Mouse (Mus musculus) spleen, postnatal 14 days (tissue): ENCODE data around the gene Tmem252.
A peak's percentile ranks its signal among the peaks of the same experiment; 100 is the strongest.

ENCODE experiments used
- DNase-seq, 2 experiments: peaks; one replicate each; pipeline ENCODE4 v3.0.0; 2021 to 2022; ENCODE audit warnings: low spot score in 2 of 2

The Tmem252 gene

DNA sequence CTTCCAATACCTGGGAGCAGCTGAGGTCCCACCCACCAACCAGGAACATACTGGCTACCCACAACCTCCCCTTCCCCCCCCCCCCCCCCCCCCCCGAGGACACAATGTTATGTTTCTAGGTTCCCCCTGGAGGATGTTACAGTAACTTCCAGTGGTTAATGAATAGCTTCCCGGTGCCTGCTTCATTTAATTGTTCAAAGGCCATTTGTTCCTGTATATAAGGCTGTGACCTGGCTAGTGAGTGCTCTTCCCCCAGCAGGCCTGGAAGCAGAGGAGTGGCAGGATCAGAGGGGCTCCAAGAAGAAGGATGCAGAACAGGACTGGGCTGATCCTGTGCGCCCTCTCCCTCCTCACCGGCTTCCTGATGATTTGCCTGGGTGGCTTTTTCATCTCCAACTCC lies at the start of gene Tmem252:
Tmem252 (plus strand) TSS at position 247 of the 400 bp plus-strand sequence.
- DNase-seq, result no peak

DNA sequence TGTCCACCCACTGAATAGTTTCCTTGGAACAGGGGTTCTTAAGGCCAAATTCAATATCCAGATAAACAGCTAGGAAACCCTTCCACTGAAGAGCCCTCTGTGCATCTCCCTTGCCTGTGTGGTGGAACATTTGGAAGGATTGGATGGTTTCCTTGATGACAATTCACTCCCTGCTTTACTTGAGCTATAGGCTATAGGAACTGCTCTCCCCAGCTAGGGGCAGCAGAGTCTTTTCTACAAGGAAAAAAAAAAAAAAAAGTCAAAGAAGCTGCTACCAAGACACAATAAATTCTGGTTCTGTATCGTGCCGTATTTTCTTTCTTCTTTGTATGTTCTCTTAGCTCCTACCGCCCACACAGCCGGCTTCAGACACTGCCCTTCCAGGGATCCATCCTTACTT lies 45.8 kb upstream of the Tmem252 start:
- DNase-seq, result no peak

DNA sequence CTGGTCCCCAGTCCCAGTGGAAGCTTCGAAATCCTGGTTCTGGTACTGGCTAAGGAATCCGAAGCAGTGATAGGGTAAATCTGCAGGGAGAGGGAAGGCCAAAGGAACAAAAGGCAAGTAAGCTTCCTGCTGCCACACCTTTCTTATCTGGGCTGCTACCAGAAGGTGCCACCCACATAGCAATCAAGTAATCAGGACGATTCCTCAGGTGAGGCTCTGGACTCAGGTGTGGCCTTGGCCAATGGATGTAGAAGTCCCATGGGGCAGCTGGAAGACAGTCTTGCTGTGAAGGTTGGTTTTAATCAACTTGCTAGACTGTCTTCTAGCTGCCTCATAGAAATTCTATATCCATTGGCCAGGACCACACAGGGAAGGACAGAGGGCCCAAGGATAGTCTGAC lies 40.8 kb upstream of the Tmem252 start:
- no peak for DNase-seq

DNA sequence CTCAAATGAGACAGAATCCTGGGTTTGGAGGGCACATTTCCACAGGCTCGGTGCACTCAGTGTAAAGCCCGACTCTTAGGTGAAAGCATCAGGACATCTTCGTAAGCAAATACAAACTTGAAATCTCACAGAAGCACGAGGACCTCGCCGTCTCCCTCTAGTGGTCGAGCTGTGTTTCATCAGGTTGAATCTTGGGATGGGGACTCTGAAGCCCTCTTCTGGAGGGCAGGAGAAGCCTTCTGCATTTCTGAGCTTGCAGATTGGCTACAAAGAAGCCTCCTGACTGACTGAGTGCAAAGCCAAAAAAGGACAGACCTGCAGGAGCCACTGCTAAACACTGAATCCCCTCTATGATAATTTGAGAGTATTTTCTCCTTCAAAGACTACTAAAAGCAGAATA lies 39.2 kb upstream of the Tmem252 start:
- peak; percentile 46 to 63 for DNase-seq

DNA sequence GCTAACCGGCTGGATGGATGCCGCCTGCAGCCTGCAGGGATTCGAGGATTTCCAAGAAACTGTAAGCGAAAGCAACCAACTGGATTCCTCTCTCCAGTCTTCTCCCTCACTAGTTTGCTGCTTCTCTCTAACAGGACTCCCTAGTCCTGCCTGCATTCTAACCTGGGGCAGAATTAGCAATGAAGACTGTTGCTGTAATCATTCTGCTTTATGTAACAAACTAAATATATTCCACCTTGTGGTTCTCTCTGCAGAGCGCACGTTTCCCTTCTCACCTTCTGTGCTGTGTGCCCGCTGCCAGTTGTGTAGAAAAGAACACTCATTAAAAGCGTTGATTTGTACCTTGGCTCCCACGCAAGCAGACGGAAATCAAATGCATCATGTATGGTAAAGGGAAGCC lies 37.2 kb upstream of the Tmem252 start:
- DNase-seq, result no peak

DNA sequence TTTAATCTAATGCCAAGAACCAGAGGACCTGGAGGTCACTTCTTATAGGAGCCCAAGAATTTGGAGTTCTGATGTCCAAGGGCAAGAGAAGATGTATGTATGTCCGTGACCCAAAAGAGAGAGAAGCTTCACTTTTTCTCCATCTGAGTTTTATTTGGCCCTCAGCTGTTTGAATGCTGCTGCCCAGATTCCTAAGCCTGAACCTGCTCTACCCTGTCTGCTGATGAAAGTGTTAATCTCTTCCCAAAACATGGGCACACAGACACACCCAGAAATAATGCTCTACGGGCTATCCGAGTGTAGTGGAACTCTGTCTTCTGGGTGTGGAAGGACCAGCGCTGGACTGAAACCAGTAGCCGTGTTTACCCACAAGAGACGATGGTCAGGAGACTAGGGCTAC lies 35.8 kb upstream of the Tmem252 start:
- DNase-seq, result no peak

DNA sequence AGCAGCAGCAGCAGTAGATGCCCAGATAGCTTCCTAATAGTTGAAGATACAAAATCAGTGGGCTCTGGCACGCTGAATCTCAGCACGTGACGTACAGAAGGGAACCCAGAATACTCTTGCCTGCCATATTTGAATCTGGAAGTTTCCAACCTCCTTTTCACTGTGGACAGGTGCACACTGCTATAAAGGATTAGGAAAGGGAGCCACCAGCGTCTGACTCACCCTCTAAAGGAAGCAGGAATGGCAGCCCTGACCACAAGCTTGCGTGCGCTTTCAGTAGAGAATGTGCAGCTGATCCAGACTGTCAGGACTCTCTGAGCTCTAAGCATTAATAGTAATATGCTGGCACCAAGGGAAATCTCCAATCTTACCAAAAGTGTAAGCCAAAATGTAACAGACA lies 32.8 kb upstream of the Tmem252 start:
- DNase-seq, result no peak

DNA sequence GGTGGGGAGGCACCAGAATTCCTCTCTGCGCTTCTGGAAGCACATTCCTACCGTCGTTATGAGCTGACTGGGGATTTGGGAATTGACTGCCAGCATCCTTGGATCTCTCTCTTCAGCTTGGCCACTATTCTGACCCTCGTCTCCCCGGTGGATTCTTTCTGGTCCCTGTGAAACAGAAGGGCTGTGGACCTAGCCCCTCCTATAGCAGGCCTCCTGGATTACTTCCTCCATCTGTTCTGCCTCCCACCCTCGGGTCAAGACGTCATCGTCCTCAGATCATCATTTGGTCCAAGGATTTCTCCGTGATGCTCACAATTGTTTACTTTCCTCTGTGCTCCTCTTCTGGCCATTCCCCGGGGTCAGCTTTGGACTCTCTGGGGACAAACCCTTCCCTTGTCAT lies 28.8 kb upstream of the Tmem252 start:
- DNase-seq, result no peak

DNA sequence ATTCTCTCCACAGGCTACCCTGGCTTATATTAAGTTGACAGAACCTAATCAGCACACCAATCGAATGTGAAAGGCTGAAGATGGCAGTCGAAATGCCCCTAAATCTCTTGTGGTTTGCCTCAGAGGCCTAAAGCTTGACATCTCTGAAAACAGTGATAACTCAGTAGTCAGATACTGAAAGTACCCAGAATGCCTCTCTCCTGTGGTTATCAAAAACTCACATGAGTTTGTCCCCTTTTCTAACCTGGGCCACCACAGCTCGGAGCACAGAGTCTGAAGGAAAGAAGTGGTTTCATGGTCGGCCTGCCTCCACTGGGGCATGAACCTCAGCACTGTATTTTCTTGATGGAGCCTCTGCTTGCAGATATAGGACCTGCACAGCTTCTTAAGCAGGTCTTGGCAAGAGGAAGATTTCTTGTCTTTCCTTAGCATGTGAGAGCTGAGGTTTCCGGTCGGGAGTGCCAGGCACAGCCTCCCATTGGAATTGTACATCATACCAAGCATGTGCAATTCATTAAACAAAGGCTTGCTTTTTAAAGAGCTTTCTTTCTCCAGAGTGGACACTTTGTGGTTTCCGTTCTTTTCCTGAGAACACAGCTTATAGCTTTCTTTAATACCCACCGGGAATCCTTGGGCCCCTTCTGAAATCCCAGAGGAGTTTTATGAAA lies 27.5 kb upstream of the Tmem252 start:
- peak; percentile 14 to 35 for DNase-seq

DNA sequence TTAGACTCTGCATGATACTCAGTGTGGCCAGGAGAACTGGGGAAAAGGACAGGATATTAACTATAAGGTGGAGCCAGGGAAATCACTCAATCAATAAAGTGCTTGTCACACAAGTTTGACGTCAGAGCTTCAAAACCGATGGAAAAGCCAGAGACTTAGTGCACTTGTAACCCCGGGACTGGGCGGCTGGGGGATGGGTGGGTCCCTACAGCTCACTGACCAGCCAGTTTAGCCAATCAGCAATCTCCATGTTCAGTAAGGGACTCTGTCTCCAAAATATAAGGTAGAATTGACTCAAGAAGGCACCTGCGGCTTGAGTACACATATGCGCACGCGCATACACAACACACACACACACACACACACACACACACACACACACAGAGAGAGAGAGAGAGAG lies 25.8 kb upstream of the Tmem252 start:
- DNase-seq, result no peak

DNA sequence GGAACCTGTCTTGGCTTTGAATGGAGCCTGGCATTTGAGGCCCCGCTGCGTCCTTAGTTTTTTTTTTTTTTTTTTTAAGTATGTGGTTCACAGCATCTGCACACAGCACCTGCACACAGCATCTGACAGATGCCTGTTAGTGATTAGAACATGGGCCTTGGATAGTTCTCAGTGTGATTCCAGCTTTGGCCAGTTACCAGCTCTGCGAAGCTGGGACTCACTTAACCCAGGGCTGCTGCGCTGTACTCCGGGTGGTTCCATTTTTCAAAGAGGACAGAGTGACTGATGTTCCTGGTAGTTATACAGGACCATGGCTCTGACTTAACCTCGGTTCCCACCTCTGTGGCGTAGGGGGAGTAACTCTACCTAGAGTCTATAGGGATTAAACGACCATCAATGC lies 23.4 kb upstream of the Tmem252 start:
- no peak for DNase-seq

DNA sequence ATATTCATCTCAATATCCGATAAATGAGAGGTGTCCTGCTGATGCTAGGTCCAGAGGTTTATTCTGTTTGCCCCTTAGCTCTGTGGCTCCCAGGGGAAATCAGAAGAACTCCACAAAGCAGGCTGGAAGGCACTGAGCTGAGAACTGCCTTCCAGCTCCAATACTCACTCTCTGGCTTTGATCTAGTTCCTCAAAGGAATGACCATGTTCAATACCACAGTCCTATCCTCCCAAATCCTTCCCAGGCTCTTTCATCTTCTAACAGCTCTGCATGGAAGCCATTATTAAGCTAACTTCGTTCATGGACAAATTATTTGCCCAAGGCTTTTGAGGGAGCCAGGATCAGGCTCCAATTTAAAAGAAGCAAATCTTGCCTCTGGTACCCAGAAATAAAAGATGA lies 22.2 kb upstream of the Tmem252 start:
- no peak for DNase-seq

DNA sequence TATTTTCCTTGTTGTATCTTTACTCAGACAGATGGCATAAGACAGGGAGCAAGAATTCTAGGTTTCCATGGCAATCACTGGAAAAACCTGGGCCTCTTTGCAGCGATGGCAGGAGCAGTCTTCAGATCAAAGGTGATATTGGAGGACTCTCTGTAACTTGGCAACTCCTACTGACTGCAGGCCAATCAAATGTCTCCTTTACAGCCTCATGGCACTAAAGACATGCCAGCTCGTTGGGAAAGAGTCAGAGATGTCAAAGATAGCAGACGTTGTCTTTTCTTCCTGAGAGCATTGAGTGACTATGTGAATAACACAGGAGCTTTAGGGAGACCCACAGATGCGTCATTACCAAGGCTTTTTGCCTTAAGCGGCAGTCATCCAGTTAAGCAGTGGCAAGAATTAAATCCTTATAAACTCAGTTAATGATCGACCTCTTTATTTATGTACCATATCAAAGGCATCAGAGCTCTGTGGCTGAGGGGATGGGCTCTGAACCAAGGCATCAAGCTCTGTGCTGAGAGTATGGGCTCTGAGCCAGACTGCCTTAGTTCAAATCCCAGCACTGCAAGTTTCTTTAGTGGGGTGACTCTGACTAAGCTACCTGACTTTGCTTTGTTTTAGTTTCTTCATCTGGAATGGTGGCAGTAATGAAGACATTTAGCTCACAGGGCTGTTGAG lies 21.3 kb upstream of the Tmem252 start:
- no peak for DNase-seq

DNA sequence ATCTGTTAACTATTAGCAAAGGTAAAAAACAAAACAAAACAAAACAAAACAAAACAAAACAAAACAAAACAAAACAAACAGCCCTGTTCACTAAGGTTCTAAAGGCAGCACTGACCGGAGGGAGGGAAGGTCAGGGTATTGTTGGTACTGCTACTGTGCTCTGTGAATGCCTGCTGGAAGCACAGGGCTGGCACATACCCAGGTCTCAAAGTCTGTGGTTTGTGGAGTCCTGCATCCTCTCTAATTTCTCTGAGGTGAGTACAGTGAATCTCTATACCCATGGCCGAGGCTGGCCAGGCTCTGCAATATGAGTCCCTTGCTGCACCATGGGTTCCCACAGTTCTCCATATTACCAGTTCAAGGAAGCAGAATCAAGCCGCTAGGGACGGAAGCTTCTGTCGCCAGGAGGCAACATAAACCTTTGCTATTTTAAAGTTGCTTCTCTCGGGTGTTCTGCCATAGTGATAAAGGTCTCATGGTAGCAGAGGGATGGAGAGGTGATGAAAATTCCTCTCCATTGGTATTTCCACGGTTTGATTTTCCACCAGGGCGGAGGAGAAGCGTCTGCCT lies 20.5 kb upstream of the Tmem252 start:
- no peak for DNase-seq

DNA sequence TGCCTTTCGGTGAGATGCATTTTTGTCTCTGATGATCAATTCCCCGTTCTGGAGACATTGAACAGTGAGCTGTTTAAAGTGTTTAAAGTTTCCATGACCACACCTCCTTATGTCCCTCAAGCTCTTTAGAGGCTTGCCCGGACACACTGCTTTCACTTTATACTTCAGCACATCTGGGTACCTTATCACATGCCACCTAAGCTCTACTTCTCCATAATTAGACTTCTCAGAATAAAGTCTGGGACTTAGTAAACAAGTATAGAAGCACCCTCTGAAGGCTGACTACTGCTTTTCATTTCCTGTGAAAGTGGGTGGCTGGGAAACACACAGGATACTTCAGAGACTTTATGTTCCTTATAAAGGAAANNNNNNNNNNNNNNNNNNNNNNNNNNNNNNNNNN lies 16.8 kb upstream of the Tmem252 start:
- DNase-seq, result no peak

DNA sequence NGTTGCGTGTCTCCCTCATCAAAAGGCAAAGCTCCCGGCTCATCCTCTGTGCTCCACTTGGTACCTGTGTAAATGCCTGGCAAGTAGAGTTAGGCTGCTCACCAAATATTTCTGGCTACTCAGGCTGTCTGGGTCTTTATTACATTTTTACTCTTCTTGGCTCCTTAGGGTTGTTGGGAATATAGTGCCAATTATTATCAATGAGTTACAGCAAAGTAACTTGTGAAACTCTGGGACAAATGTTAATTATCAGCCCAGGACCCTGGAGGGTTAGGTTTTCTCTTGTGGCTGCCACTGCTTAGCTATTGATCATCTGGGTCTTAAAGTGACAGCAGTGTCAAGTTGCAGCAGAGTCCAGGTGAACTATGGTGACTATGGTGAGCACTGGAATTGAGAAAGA lies 11.5 kb upstream of the Tmem252 start:
- no peak for DNase-seq

DNA sequence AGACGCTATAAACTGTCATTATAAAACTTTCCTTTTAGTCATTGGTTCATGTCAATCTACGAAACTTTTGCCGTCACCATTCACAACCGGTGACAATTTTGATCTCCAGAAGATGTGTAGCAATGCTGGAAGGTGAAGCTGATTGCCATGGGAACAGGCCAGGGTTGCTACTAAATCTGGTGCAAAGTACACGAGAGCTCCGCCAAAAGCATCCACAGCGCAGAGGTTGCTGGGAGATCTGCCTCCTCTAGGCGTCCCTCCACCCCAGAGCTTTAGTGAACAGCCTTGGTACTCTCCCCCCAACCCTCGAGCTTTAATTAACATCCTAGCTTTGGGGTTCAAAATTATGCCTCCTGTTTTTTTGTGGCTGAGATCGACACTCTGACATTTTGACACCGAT lies 8.0 kb upstream of the Tmem252 start:
- no peak for DNase-seq

DNA sequence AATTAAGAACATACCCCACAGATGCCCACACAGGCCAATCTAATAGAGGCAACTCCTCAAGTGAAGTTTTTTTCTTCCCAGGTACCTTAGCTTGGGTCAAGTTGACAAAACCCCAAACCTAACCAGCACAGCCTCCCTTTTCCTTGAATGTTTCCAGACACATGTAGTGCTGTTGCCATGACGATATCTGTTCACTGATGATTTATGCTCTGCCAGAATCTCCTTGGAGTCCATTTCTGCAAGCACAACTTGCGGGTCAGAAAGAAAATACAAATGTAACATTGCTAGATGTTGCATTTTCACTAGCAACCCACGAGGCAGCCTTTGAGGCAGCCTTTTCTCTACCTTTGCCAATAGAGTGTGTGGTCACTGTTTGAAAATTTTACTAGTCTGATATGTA lies 6.3 kb upstream of the Tmem252 start:
- DNase-seq, result no peak

DNA sequence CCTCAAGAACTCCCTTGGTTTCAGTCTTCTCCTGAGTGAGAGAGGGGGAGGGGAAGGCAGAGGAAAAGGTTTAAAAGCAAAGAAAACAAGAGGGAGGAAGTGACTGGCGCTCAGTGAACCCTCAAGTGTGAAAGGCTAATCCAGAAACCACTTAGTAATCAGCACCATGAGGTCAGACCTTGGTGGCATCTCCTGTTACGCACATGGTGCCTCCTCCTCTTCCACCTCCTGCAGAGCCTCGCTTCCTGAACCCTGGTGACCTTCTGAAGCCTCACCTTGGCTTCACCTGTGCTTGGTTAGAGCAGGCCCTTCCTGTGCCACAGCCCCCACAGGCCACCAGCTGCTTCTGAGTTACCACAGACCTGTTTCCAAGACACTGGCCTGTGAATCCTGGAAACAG lies 2.2 kb upstream of the Tmem252 start:
- no peak for DNase-seq

DNA sequence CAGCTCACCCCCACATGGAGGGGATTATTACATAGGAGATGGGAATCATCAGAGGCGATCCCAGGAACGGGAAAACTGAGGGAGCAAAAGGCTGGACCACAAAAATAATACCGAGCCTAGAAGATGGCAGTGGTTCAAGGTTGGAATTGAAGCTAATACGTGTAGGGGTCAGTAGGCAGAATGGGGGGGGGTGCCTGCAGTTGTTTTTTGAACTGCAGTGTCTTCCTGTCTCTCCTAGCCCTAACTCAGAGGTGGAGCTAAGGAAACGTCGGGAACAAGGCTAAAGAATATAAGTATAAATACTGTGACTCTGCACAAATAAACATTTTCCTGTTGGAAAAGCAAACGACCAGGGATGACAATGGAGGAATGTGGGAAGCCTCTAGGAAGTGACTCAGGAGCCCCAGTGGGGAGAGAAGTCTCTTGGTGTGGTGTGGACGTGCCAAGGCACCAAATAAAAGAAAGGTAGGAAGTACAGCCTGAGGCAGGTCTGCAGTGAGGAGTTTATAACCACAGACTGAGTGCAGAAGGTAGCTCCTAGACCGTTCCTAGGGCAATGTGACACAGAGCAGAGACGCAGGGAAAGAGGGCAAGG lies 1.3 kb upstream of the Tmem252 start:
- DNase-seq, result no peak

DNA sequence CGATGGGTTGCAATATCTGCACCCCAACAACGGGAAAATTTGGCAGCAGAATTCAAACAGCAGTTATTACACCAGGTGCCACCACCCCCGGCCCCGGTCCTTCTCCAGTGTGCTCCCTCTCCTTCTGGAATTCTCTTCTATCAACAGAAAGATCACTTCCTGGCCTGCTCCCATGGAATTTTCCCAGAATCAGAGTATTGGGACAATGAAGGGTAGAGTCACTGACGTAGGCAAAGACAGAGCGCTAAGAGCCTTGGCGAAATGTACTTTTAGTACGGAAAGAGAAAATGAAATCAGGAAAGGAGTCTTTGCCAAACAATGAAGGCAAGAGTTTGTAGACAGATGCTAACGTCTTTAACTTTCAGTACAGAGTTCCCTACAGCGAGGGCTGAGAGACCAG lies 477 bp upstream of the Tmem252 start:
- DNase-seq, result no peak

DNA sequence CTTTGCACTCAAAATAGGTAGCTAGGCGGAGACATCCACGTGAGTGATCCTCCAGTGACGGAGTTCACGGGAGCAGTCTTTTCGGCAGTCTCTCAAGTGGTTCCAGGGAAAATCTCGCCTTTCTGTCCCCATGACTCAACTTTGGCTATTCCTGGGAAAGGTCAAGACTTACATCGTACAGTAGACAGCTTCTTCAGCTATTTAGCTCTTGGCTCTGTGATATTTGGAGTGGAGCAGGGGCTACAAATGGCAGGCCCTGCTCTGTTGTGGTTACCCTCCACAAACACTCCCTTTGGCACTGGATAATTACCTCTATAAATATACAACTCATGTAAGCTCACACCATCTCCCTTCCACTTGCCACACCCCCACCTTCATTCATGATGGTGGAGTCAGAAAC lies 2.6 kb downstream of the Tmem252 start:
- no peak for DNase-seq
